Mouse (Mus musculus) heart, postnatal 14 days (tissue): ENCODE results near the gene Nudt4. TPM values are rescaled to one million over a fixed set of nuclear protein-coding genes. Genes with fewer than 3 reads are reported as not detected.
"Not testable (repeated sequence)": the region's sequence is repeated elsewhere in the genome, so short reads cannot be mapped to it uniquely, and the experiment has no call there.

Source experiments
- DNase-seq, 2 experiments: peaks; one replicate each; pipeline ENCODE4 v3.0.0; 2021 to 2022
- intact Hi-C: fragments of 180-260 bp; cut with DNase I; formaldehyde crosslinking; loops from one replicate; pipeline ENCODE4 v1.15.1; 2025
- total RNA-seq, 2 experiments: library from RNA; stranded (reverse); gene quantifications; 2 replicates each; pipeline ENCODE4 v1.2.3; 2021

The Nudt4 gene
- total RNA-seq, 2 experiments from 2014 or later = 270 to 280 TPM

- DNase-seq = no peak
- intact Hi-C loops = no loop called here
These were observed 5.5 kb upstream of the Nudt4 start for GRCm38 (mm10) chr10:95569441-95569840.

GRCm38 (mm10) chr10:95568016-95568415 is 4.1 kb upstream of the Nudt4 start:
- DNase-seq = no peak
- intact Hi-C loops = no loop called here

GRCm38 (mm10) chr10:95567550-95567949 is 3.6 kb upstream of the Nudt4 start:
- DNase-seq = no peak
- intact Hi-C loops = no loop called here

GRCm38 (mm10) chr10:95566786-95567185 is 2.8 kb upstream of the Nudt4 start:
- intact Hi-C loops = no loop called here
- no peak for DNase-seq

GRCm38 (mm10) chr10:95565156-95565854 is 1.4 kb upstream of the Nudt4 start:
- intact Hi-C loops = loop anchor here (2.0 kb wide), 2 partner anchors 45 to 111 kb away; no protein-coding TSS in a partner anchor
- DNase-seq = no peak

- intact Hi-C loops = no loop called here
- peak in 1 of 2 experiments; percentile 55 for DNase-seq
These were observed 796 bp downstream of the Nudt4 start for GRCm38 (mm10) chr10:95562859-95563841.

GRCm38 (mm10) chr10:95562395-95562794 is 1.6 kb downstream of the Nudt4 start:
- intact Hi-C loops = no loop called here

GRCm38 (mm10) chr10:95561616-95562015 is 2.3 kb downstream of the Nudt4 start:
- intact Hi-C loops = no loop called here
- DNase-seq = no peak

More at GRCm38 (mm10) chr10:95562395-95562794, 1.6 kb downstream of the Nudt4 start:
- no peak for DNase-seq

- DNase-seq = no peak
- intact Hi-C loops = no loop called here
These were observed 3.5 kb downstream of the Nudt4 start for GRCm38 (mm10) chr10:95560394-95560983.

- DNase-seq = no peak
- intact Hi-C loops = loop anchor here (2.0 kb wide), 1 partner anchor 213 kb away; no protein-coding TSS in a partner anchor
These were observed 4.5 kb downstream of the Nudt4 start for GRCm38 (mm10) chr10:95559426-95559825.

GRCm38 (mm10) chr10:95557337-95557828 is 6.6 kb downstream of the Nudt4 start:
- DNase-seq = peak in 1 of 2 experiments; percentile 56

GRCm38 (mm10) chr10:95555866-95556265 is 8.1 kb downstream of the Nudt4 start:
- intact Hi-C loops = loop anchor here (2.0 kb wide), 1 partner anchor 225 kb away; no protein-coding TSS in a partner anchor
- no peak for DNase-seq

More at GRCm38 (mm10) chr10:95557337-95557828, 6.6 kb downstream of the Nudt4 start:
- intact Hi-C loops = loop anchor here (2.0 kb wide), 1 partner anchor 223 kb away; no protein-coding TSS in a partner anchor

- intact Hi-C loops = loop anchor here (5.0 kb wide), 1 partner anchor 480 kb away; no protein-coding TSS in a partner anchor
These were observed 11.6 kb downstream of the Nudt4 start for GRCm38 (mm10) chr10:95552326-95552725.

GRCm38 (mm10) chr10:95551752-95552151 is 12.2 kb downstream of the Nudt4 start:
- DNase-seq = no peak
- intact Hi-C loops = loop anchor here (1.0 to 5.0 kb wide), 2 partner anchors 307 to 481 kb away; no protein-coding TSS in a partner anchor

More at GRCm38 (mm10) chr10:95552326-95552725, 11.6 kb downstream of the Nudt4 start:
- no peak for DNase-seq

- intact Hi-C loops = loop anchor here (1.0 to 5.0 kb wide), 2 partner anchors 344 to 482 kb away; no protein-coding TSS in a partner anchor
- DNase-seq = no peak
These were observed 13.4 kb downstream of the Nudt4 start for GRCm38 (mm10) chr10:95550506-95550905.

- intact Hi-C loops = loop anchor here (5.0 kb wide), 1 partner anchor 57 kb away; no protein-coding TSS in a partner anchor
- DNase-seq = not testable (repeated sequence)
These were observed 14.9 kb downstream of the Nudt4 start for GRCm38 (mm10) chr10:95549080-95549479.

- intact Hi-C loops = loop anchor here (5.0 kb wide), 1 partner anchor 56 kb away; no protein-coding TSS in a partner anchor
- no peak for DNase-seq
These were observed 15.7 kb downstream of the Nudt4 start for GRCm38 (mm10) chr10:95548154-95548826.

GRCm38 (mm10) chr10:95546178-95546577 is 17.8 kb downstream of the Nudt4 start:
- no peak for DNase-seq
- intact Hi-C loops = loop anchor here (5.0 kb wide), 1 partner anchor 54 kb away; no protein-coding TSS in a partner anchor

GRCm38 (mm10) chr10:95545051-95545450 is 18.9 kb downstream of the Nudt4 start:
- no peak for DNase-seq
- intact Hi-C loops = loop anchor here (5.0 kb wide), 1 partner anchor 53 kb away; no protein-coding TSS in a partner anchor
